Mouse (Mus musculus) MEL (cell line): Measurements from ENCODE around the gene Sox5. TPM values are rescaled to one million over a fixed set of nuclear protein-coding genes. Genes with fewer than 3 reads are reported as not detected.
A peak's percentile ranks its signal among the peaks of the same experiment; 100 is the strongest.

Experiments used
- DNase-seq: peaks from one replicate; pipeline ENCODE4 v3.0.0; 2011; ENCODE audit warnings: low read depth, low spot score
- H3K27ac ChIP-seq: 2 replicates; pipeline ENCODE4 v1.5.1; 2012; ENCODE audit warnings: low read depth, mild to moderate bottlenecking, control low read depth, low read length, moderate library complexity; ENCODE audit not compliant: control insufficient read depth
- H3K27me3 ChIP-seq, 2 experiments: fragments of 150-350 bp in 1 of 2; sonication (generic) in 1 of 2; 2 replicates each; pipeline ENCODE4 v1.6.1; 2012; ENCODE audit warnings: low read length in 2 of 2, mild to moderate bottlenecking in 2 of 2, improper control_type of control experiment in 1 of 2, moderate library complexity in 1 of 2; ENCODE audit not compliant: insufficient read depth in 2 of 2, control insufficient read depth in 1 of 2
- H3K36me3 ChIP-seq, 2 experiments: 2 replicates each; pipeline ENCODE4 v1.6.1; 2012 to 2014; ENCODE audit warnings: low read length in 2 of 2, improper control_type of control experiment in 1 of 2, inconsistent platforms in 1 of 2, mild to moderate bottlenecking in 1 of 2; ENCODE audit not compliant: insufficient read depth in 2 of 2, control insufficient read depth in 1 of 2
- H3K4me1 ChIP-seq, 2 experiments: fragments of 150-350 bp in 1 of 2; sonication (generic) in 1 of 2; 2 replicates each; pipeline ENCODE4 v1.6.1; 2012; ENCODE audit warnings: low read length in 2 of 2, improper control_type of control experiment in 1 of 2, mild to moderate bottlenecking in 1 of 2; ENCODE audit not compliant: insufficient read depth in 2 of 2, control insufficient read depth in 1 of 2
- H3K4me3 ChIP-seq, 2 experiments: fragments of 150-350 bp in 1 of 2; sonication (generic) in 1 of 2; 2 replicates each; pipeline ENCODE4 v1.5.1; 2012; ENCODE audit warnings: low read depth in 2 of 2, low read length in 2 of 2, mild to moderate bottlenecking in 2 of 2, moderate library complexity in 2 of 2, control low read depth in 1 of 2, improper control_type of control experiment in 1 of 2; ENCODE audit not compliant: control insufficient read depth in 1 of 2, insufficient read depth in 1 of 2
- H3K79me2 ChIP-seq: 2 replicates; pipeline ENCODE4 v1.6.1; 2012; ENCODE audit warnings: mild to moderate bottlenecking, low read length, moderate library complexity; ENCODE audit not compliant: control insufficient read depth, poor library complexity, insufficient read depth
- H3K9ac ChIP-seq: 2 replicates; pipeline ENCODE4 v1.6.1; 2012; ENCODE audit warnings: low read depth, mild to moderate bottlenecking, control low read depth, low read length, moderate library complexity; ENCODE audit not compliant: control insufficient read depth, poor library complexity, severe bottlenecking
- H3K9me3 ChIP-seq: fragments of 150-350 bp; sonication (generic); replicated peaks from 2 replicates; pipeline ENCODE4 v1.6.1; 2012; ENCODE audit warnings: mild to moderate bottlenecking, low read length, improper control_type of control experiment, moderate library complexity; ENCODE audit not compliant: insufficient read depth
- BHLHE40 ChIP-seq: IDR thresholded peaks from 2 replicates; pipeline ENCODE4 v1.6.1; 2012; ENCODE audit warnings: low read depth, mild to moderate bottlenecking, inconsistent platforms, low read length, improper control_type of control experiment, borderline replicate concordance
- E2F4 ChIP-seq: IDR thresholded peaks from 2 replicates; pipeline ENCODE4 v1.6.1; 2011; ENCODE audit warnings: low read depth, low read length, improper control_type of control experiment, borderline replicate concordance
- ELF1 ChIP-seq: IDR thresholded peaks from 2 replicates; pipeline ENCODE4 v1.6.1; 2014; ENCODE audit warnings: low read depth, mild to moderate bottlenecking, inconsistent platforms, low read length, improper control_type of control experiment, moderate library complexity
- EP300 ChIP-seq, 2 experiments: IDR thresholded peaks; 2 replicates each; pipeline ENCODE4 v1.6.1; 2011; ENCODE audit warnings: improper control_type of control experiment in 2 of 2, low read length in 2 of 2, low read depth in 1 of 2, mild to moderate bottlenecking in 1 of 2
- JUND ChIP-seq: IDR thresholded peaks from 2 replicates; pipeline ENCODE4 v1.6.1; 2011; ENCODE audit warnings: low read depth, mild to moderate bottlenecking, improper control_type of control experiment, low read length
- KAT2A ChIP-seq: conservative IDR thresholded peaks from 2 replicates; pipeline ENCODE4 v1.6.1; 2012; ENCODE audit warnings: low read depth, low read length, improper control_type of control experiment, inconsistent platforms
- MAFK ChIP-seq: IDR thresholded peaks from 2 replicates; pipeline ENCODE4 v1.6.1; 2011; ENCODE audit warnings: low read depth, mild to moderate bottlenecking, low read length, improper control_type of control experiment, borderline replicate concordance
- MEF2A ChIP-seq: IDR thresholded peaks from 2 replicates; pipeline ENCODE4 v1.6.1; 2014; ENCODE audit warnings: low read depth, mild to moderate bottlenecking, inconsistent platforms, low read length, improper control_type of control experiment; ENCODE audit not compliant: poor library complexity, insufficient replicate concordance, severe bottlenecking; ENCODE audit errors: extremely low read depth
- NELFE ChIP-seq: IDR thresholded peaks from 2 replicates; pipeline ENCODE4 v1.6.1; 2011; ENCODE audit warnings: low read depth, low read length, improper control_type of control experiment
- NRF1 ChIP-seq: IDR thresholded peaks from 2 replicates; pipeline ENCODE4 v1.6.1; 2014; ENCODE audit warnings: low read depth, mild to moderate bottlenecking, inconsistent platforms, low read length, improper control_type of control experiment, moderate library complexity; ENCODE audit not compliant: poor library complexity, insufficient read depth, severe bottlenecking
- POLR2A ChIP-seq, 2 experiments: IDR thresholded peaks; 2 replicates each; pipeline ENCODE4 v1.6.1; 2011 to 2012; ENCODE audit warnings: low read length in 2 of 2, mild to moderate bottlenecking in 2 of 2, control low read depth in 1 of 2, improper control_type of control experiment in 1 of 2, low read depth in 1 of 2, moderate library complexity in 1 of 2; ENCODE audit not compliant: control insufficient read depth in 1 of 2, insufficient read depth in 1 of 2, poor library complexity in 1 of 2
- POLR2AphosphoS5 ChIP-seq: IDR thresholded peaks from 2 replicates; pipeline ENCODE4 v1.6.1; 2012; ENCODE audit warnings: low read depth, borderline replicate concordance, mild to moderate bottlenecking, inconsistent platforms, low read length, moderate library complexity, mixed read lengths
- RAD21 ChIP-seq: IDR thresholded peaks from 2 replicates; pipeline ENCODE4 v1.6.1; 2011; ENCODE audit warnings: mild to moderate bottlenecking, low read depth, low read length, improper control_type of control experiment
- RCOR1 ChIP-seq: IDR thresholded peaks from 2 replicates; pipeline ENCODE4 v1.6.1; 2012; ENCODE audit warnings: low read depth, mild to moderate bottlenecking, inconsistent platforms, low read length, improper control_type of control experiment
- SMC3 ChIP-seq: IDR thresholded peaks from 2 replicates; pipeline ENCODE4 v1.6.1; 2011; ENCODE audit warnings: low read depth, low read length, improper control_type of control experiment
- TBP ChIP-seq: IDR thresholded peaks from 2 replicates; pipeline ENCODE4 v1.8.0; 2011; ENCODE audit warnings: low read depth, low read length, improper control_type of control experiment
- USF1 ChIP-seq: IDR thresholded peaks from 2 replicates; pipeline ENCODE4 v1.6.1; 2014; ENCODE audit warnings: low read depth, mild to moderate bottlenecking, inconsistent platforms, low read length, improper control_type of control experiment, moderate library complexity
- ZC3H11A ChIP-seq: IDR thresholded peaks from 2 replicates; pipeline ENCODE4 v1.6.1; 2012; ENCODE audit warnings: low read depth, mild to moderate bottlenecking, inconsistent platforms, low read length, improper control_type of control experiment
- ZKSCAN1 ChIP-seq: IDR thresholded peaks from 2 replicates; pipeline ENCODE4 v1.6.1; 2012; ENCODE audit warnings: low read depth, mild to moderate bottlenecking, inconsistent platforms, low read length, improper control_type of control experiment, moderate library complexity
- ZMIZ1 ChIP-seq: IDR thresholded peaks from 2 replicates; pipeline ENCODE4 v1.6.1; 2012; ENCODE audit warnings: low read depth, mild to moderate bottlenecking, inconsistent platforms, low read length, improper control_type of control experiment, moderate library complexity
- polyA plus RNA-seq, 2 experiments: library from polyadenylated mRNA; stranded (reverse) in 1 of 2; unstranded in 1 of 2; fragments of >175 nt in 1 of 2; fragments of >200 nt in 1 of 2; gene quantifications; 2 replicates each; pipeline versions ENCODE4 v1.2.1 to v1.2.4; 2012; ENCODE audit warnings: low replicate concordance in 2 of 2, low read depth in 1 of 2; ENCODE audit not compliant: insufficient read length in 2 of 2, insufficient read depth in 1 of 2, missing spikeins in 1 of 2
- total RNA-seq: library from RNA; depleted of rRNA; stranded (reverse); fragments of 300-350 nt; gene quantifications from 2 replicates; pipeline ENCODE4 v1.2.3, GENCODE M21; 2012

Sox5 gene
- total and polyA plus RNA-seq, 3 experiments = 0.19 to 3.0 TPM; not detected in 1

DNA sequence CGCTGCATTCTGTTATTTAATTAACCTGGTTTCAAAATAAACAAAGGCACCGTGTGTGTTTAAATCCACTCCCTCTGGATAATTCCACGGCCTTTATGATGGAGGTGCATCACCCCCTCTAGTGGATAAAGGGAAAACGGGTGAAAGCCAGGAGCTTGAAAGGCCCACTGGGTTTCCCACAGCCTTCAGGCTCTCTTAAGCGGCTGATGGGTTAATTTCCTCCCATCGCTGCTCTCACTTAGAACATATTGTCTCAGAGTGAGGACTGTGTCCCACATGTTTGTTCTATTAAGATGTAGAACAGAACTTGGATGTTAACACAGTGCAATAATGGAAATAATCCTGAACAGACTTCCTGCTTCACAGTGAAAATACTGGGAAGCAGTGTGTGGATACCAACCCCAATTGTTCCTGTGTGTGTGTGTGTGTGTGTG lies 33.2 kb upstream of the Sox5 start:
- no peak overlapping the region for H3K27ac ChIP-seq
- no peaks in the 10 kb centered on the region for H3K36me3 ChIP-seq
- no peak for DNase-seq
- no peaks in the 10 kb centered on the region for H3K9me3 ChIP-seq
- H3K9ac ChIP-seq = no peak overlapping the region
- TF ChIP-seq MEF2A (no peak), ZMIZ1 (no peak), ZC3H11A (no peak), NELFE (no peak), SMC3 (no peak), TBP (no peak), NRF1 (no peak), E2F4 (no peak), RCOR1 (no peak), KAT2A (no peak), USF1 (no peak), RAD21 (no peak), ELF1 (no peak), EP300 (IDR thresholded peaks at IDR 0.05; ENCODE audit: low read depth in 1 of 2, low read length in 2 of 2) (no peak)
- TF ChIP-seq, all 39 proteins: peak for 0
- no peak overlapping the region for H3K4me3 ChIP-seq
- H3K79me2 ChIP-seq = no peaks in the 10 kb centered on the region
- no peaks in the 10 kb centered on the region for H3K27me3 ChIP-seq
- no peaks in the 10 kb centered on the region for H3K4me1 ChIP-seq

DNA sequence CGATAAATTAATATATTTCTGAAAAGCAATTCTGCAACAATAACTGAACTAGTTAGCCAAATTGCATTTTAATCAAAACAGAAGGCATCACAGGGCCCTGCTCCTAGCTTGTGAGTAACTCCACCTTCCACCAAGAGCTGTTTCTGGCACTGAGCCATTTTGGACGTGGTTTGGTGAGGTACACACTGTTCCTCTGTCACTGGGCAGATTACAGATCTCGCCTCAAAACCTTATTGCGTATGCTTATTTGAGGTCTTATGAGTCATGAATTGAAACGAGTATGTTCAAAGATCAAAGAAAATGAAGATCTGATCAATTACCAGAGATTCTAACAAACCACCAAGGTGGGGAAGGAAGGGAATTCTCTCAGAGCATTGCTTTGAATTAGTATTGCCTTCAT lies 22.5 kb upstream of the Sox5 start:
- H3K36me3 ChIP-seq = no peaks in the 10 kb centered on the region
- no peak for TF ChIP-seq NRF1
- TF ChIP-seq, all 39 proteins: peak for 0
- H3K27ac ChIP-seq = no peak overlapping the region
- no peak overlapping the region for H3K9ac ChIP-seq
- no peaks in the 10 kb centered on the region for H3K9me3 ChIP-seq
- DNase-seq = peak; percentile 2
- no peak overlapping the region for H3K4me3 ChIP-seq
- H3K27me3 ChIP-seq = no peaks in the 10 kb centered on the region
- no peaks in the 10 kb centered on the region for H3K79me2 ChIP-seq
- H3K4me1 ChIP-seq = no peaks in the 10 kb centered on the region

DNA sequence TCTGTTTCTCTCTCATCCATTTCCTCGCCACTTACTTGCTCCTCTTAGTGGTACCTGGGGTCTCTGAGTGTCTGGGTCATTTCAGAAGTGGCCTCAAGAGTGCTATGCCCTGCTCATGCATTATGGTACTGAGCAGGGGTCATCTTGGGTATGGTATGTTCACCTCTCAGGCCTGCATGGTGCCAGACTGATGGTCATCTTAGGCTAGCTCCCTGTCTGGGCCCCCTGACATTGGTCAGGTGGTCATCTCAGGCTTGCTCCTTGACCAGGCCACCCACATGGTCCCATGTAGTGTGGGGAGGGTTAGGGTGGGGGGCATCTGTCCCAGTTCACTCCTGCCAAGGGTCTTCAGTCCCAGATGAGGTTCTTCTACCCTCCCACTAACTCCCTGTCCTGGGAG lies 21.3 kb upstream of the Sox5 start:
- DNase-seq = no peak
- Histone ChIP-seq H3K27ac (no peak overlapping the region), H3K27me3 (no peaks in the 10 kb centered on the region), H3K4me3 (no peak overlapping the region), H3K9me3 (no peaks in the 10 kb centered on the region), H3K9ac (no peak overlapping the region), H3K4me1 (no peaks in the 10 kb centered on the region), H3K36me3 (no peaks in the 10 kb centered on the region), H3K79me2 (no peaks in the 10 kb centered on the region)
- TF ChIP-seq ZKSCAN1 (no peak), MAFK (no peak), BHLHE40 (no peak), JUND (no peak), POLR2A (IDR thresholded peaks at IDR 0.05; ENCODE audit: control insufficient read depth in 1 of 2, insufficient read depth in 1 of 2, low read depth in 1 of 2, low read length in 2 of 2, poor library complexity in 1 of 2) (no peak), POLR2AphosphoS5 (no peak)
